Mouse (Mus musculus): ENCODE data around the gene Kif26a.
A peak's percentile ranks its signal among the peaks of the same experiment; 100 is the strongest.

Kif26a gene

GRCm38 (mm10) chr12:112170671-112171574 lies 24.9 kb downstream of the Kif26a start:
- no peak for DNase-seq

GRCm38 (mm10) chr12:112171657-112172056 lies 25.6 kb downstream of the Kif26a start:
- no peak for DNase-seq

- DNase-seq = no peak
Observed at GRCm38 (mm10) chr12:112172214-112172613, 26.2 kb downstream of the Kif26a start.

GRCm38 (mm10) chr12:112177679-112178078 lies 31.7 kb downstream of the Kif26a start:
- DNase-seq = no peak

- DNase-seq = no peak
Observed at GRCm38 (mm10) chr12:112179687-112180086, 33.7 kb downstream of the Kif26a start.

- DNase-seq = no peak
Observed at GRCm38 (mm10) chr12:112181921-112182608, 36.1 kb downstream of the Kif26a start.

- DNase-seq = no peak
Observed at GRCm38 (mm10) chr12:112182609-112182955, 36.6 kb downstream of the Kif26a start.

GRCm38 (mm10) chr12:112183675-112184074 lies 37.7 kb downstream of the Kif26a start:
- DNase-seq = peak; percentile 54

GRCm38 (mm10) chr12:112184390-112184789 lies 38.4 kb downstream of the Kif26a start:
- DNase-seq = peak; percentile 79

GRCm38 (mm10) chr12:112186899-112187298 lies 40.9 kb downstream of the Kif26a start:
- DNase-seq = peak; percentile 47

GRCm38 (mm10) chr12:112191753-112192152 lies 45.7 kb downstream of the Kif26a start:
- no peak for DNase-seq

GRCm38 (mm10) chr12:112195019-112195418 lies 49.0 kb downstream of the Kif26a start:
- DNase-seq = no peak

- DNase-seq = no peak
Observed at GRCm38 (mm10) chr12:112196562-112196961, 50.6 kb downstream of the Kif26a start.

GRCm38 (mm10) chr12:112199363-112199762 lies 53.4 kb downstream of the Kif26a start:
- DNase-seq = no peak

GRCm38 (mm10) chr12:112200045-112200444 lies 54.0 kb downstream of the Kif26a start:
- DNase-seq = no peak

GRCm38 (mm10) chr12:112207163-112207562 lies 61.2 kb downstream of the Kif26a start:
- DNase-seq = no peak

- DNase-seq = no peak
Observed at GRCm38 (mm10) chr12:112207734-112208133, 61.7 kb downstream of the Kif26a start.

- no peak for DNase-seq
Observed at GRCm38 (mm10) chr12:112210622-112211021, 64.6 kb downstream of the Kif26a start.

GRCm38 (mm10) chr12:112214441-112214857 lies 68.4 kb downstream of the Kif26a start:
- DNase-seq = no peak

GRCm38 (mm10) chr12:112215545-112215944 lies 69.5 kb downstream of the Kif26a start:
- no peak for DNase-seq

GRCm38 (mm10) chr12:112217021-112217420 lies 71.0 kb downstream of the Kif26a start:
- no peak for DNase-seq

GRCm38 (mm10) chr12:112217681-112218080 lies 71.7 kb downstream of the Kif26a start:
- DNase-seq = peak; percentile 60

- DNase-seq = no peak
Observed at GRCm38 (mm10) chr12:112221290-112221689, 75.3 kb downstream of the Kif26a start.

Measured in kidney, adult 9 months (tissue).